Mouse (Mus musculus): ENCODE measurements at regions not wholly inside any gene's neighbourhood (a gene's known extent, or its start where the extent isn't known, plus 50 kb on each side); places are given as distances from the start of the nearest gene placed in this dataset.

- Histone ChIP-seq H3K4me2 (ENCODE audit: low read depth, low read length) (no peak overlapping the region), H3K36me3 (replicated peaks; ENCODE audit: control insufficient read depth, insufficient read depth, low read length) (no peaks in the 10 kb centered on the region), H3K27me3 (ENCODE audit: control insufficient read depth, insufficient read depth, low read length) (no peaks in the 10 kb centered on the region), H3K9me3 (replicated peaks; ENCODE audit: control insufficient read depth, low read length) (no peaks in the 10 kb centered on the region), H3K27ac (ENCODE audit: low read depth) (no peak overlapping the region), H3K9ac (replicated peaks; ENCODE audit: low read depth, low read length) (no peak overlapping the region), H3K4me1 (ENCODE audit: control insufficient read depth, insufficient read depth) (no peaks in the 10 kb centered on the region), H3K4me3 (ENCODE audit: low read depth, low read length) (no peak overlapping the region)
- no peak for DNase-seq (ENCODE audit: low spot score)
- WGBS = 42% methylated on average over 2 of the region's 2 CpGs
- no peak for ATAC-seq (ENCODE audit: insufficient read depth, low read depth)
- TF ChIP-seq CTCF (IDR thresholded peaks at IDR 0.05; ENCODE audit: low read depth) = no peak
- TF ChIP-seq EP300 (IDR thresholded peaks at IDR 0.05; ENCODE audit: low read depth) = no peak
Observed at GRCm38 (mm10) chr6:31680101-31680500, 116.3 kb upstream of the Podxl start.

- no peak overlapping the region for H3K27ac ChIP-seq (ENCODE audit: low read depth)
- ATAC-seq (ENCODE audit: insufficient read depth, low read depth) = peak; percentile 42
- H3K4me3 ChIP-seq (ENCODE audit: low read depth, low read length) = no peak overlapping the region
- H3K36me3 ChIP-seq (replicated peaks; ENCODE audit: control insufficient read depth, insufficient read depth, low read length) = no peaks in the 10 kb centered on the region
- TF ChIP-seq EP300 (IDR thresholded peaks at IDR 0.05; ENCODE audit: low read depth) (no peak), CTCF (IDR thresholded peaks at IDR 0.05; ENCODE audit: low read depth) (no peak; the same call in 1 of the 2 replicates)
- 35% methylated on average over 17 of the region's 17 CpGs for WGBS
- DNase-seq (ENCODE audit: low spot score) = no peak
- no peaks in the 10 kb centered on the region for H3K4me1 ChIP-seq (ENCODE audit: control insufficient read depth, insufficient read depth)
- H3K4me2 ChIP-seq (ENCODE audit: low read depth, low read length) = no peak overlapping the region
- H3K27me3 ChIP-seq (ENCODE audit: control insufficient read depth, insufficient read depth, low read length) = 0 out of 2 replicates have a peak, but pooled peaks cover 2% of the 10 kb centered on the region
- H3K9me3 ChIP-seq (replicated peaks; ENCODE audit: control insufficient read depth, low read length) = 0 out of 2 replicates have a peak, but pooled peaks cover 2% of the 10 kb centered on the region
- H3K9ac ChIP-seq (replicated peaks; ENCODE audit: low read depth, low read length) = no peak overlapping the region
Observed at GRCm38 (mm10) chr6:31665671-31666486, 102.1 kb upstream of the Podxl start.

- H3K4me2 ChIP-seq (ENCODE audit: low read depth, low read length) = no peak overlapping the region
- H3K36me3 ChIP-seq (replicated peaks; ENCODE audit: control insufficient read depth, insufficient read depth, low read length) = no peaks in the 10 kb centered on the region
- TF ChIP-seq EP300 (IDR thresholded peaks at IDR 0.05; ENCODE audit: low read depth) (no peak), CTCF (IDR thresholded peaks at IDR 0.05; ENCODE audit: low read depth) (peak; percentile 93)
- H3K4me1 ChIP-seq (ENCODE audit: control insufficient read depth, insufficient read depth) = no peaks in the 10 kb centered on the region
- H3K27me3 ChIP-seq (ENCODE audit: control insufficient read depth, insufficient read depth, low read length) = 0 out of 2 replicates have a peak, but pooled peaks cover 2% of the 10 kb centered on the region
- 23% methylated on average over 7 of the region's 7 CpGs for WGBS
- DNase-seq (ENCODE audit: low spot score) (peak; percentile 56), ATAC-seq (ENCODE audit: insufficient read depth, low read depth) (peak; percentile 47; the same call in 1 of the 2 replicates)
- 0 out of 2 replicates have a peak, but pooled peaks cover 2% of the 10 kb centered on the region for H3K9me3 ChIP-seq (replicated peaks; ENCODE audit: control insufficient read depth, low read length)
- no peak overlapping the region for H3K27ac ChIP-seq (ENCODE audit: low read depth)
- H3K4me3 ChIP-seq (ENCODE audit: low read depth, low read length) = no peak overlapping the region
- H3K9ac ChIP-seq (replicated peaks; ENCODE audit: low read depth, low read length) = no peak overlapping the region
Observed at GRCm38 (mm10) chr6:31664495-31664894, 100.7 kb upstream of the Podxl start.

GRCm38 (mm10) chr6:31660778-31661177, 97.0 kb upstream of the Podxl start:
- H3K36me3 ChIP-seq (replicated peaks; ENCODE audit: control insufficient read depth, insufficient read depth, low read length) = no peaks in the 10 kb centered on the region
- WGBS = 11% methylated on average over 8 of the region's 8 CpGs

GRCm38 (mm10) chr6:31659901-31660300, 96.1 kb upstream of the Podxl start:
- Histone ChIP-seq H3K4me2 (ENCODE audit: low read depth, low read length) (no peak overlapping the region), H3K27ac (ENCODE audit: low read depth) (no peak overlapping the region), H3K4me1 (ENCODE audit: control insufficient read depth, insufficient read depth) (no peaks in the 10 kb centered on the region), H3K36me3 (replicated peaks; ENCODE audit: control insufficient read depth, insufficient read depth, low read length) (no peaks in the 10 kb centered on the region), H3K27me3 (ENCODE audit: control insufficient read depth, insufficient read depth, low read length) (0 out of 2 replicates have a peak, but pooled peaks cover 2% of the 10 kb centered on the region), H3K4me3 (ENCODE audit: low read depth, low read length) (no peak overlapping the region), H3K9me3 (replicated peaks; ENCODE audit: control insufficient read depth, low read length) (no peaks in the 10 kb centered on the region), H3K9ac (replicated peaks; ENCODE audit: low read depth, low read length) (no peak overlapping the region)
- DNase-seq (ENCODE audit: low spot score) = no peak
- TF ChIP-seq EP300 (IDR thresholded peaks at IDR 0.05; ENCODE audit: low read depth) = no peak
- no peak for TF ChIP-seq CTCF (IDR thresholded peaks at IDR 0.05; ENCODE audit: low read depth)
- 52% methylated on average over 4 of the region's 4 CpGs for WGBS
- ATAC-seq (ENCODE audit: insufficient read depth, low read depth) = no peak

More at GRCm38 (mm10) chr6:31660778-31661177, 97.0 kb upstream of the Podxl start:
- H3K9ac ChIP-seq (replicated peaks; ENCODE audit: low read depth, low read length) = no peak overlapping the region
- TF ChIP-seq EP300 (IDR thresholded peaks at IDR 0.05; ENCODE audit: low read depth) = no peak
- TF ChIP-seq CTCF (IDR thresholded peaks at IDR 0.05; ENCODE audit: low read depth) = peak; percentile 95
- ATAC-seq (ENCODE audit: insufficient read depth, low read depth) (peak; percentile 69), DNase-seq (ENCODE audit: low spot score) (peak; percentile 55)
- no peaks in the 10 kb centered on the region for H3K9me3 ChIP-seq (replicated peaks; ENCODE audit: control insufficient read depth, low read length)
- no peak overlapping the region for H3K4me2 ChIP-seq (ENCODE audit: low read depth, low read length)
- no peak overlapping the region for H3K4me3 ChIP-seq (ENCODE audit: low read depth, low read length)
- 0 out of 2 replicates have a peak, but pooled peaks cover 2% of the 10 kb centered on the region for H3K27me3 ChIP-seq (ENCODE audit: control insufficient read depth, insufficient read depth, low read length)
- H3K4me1 ChIP-seq (ENCODE audit: control insufficient read depth, insufficient read depth) = no peaks in the 10 kb centered on the region
- no peak overlapping the region for H3K27ac ChIP-seq (ENCODE audit: low read depth)
